Comparison of ENCODE assay signal across 8 mouse cellular contexts in genomic region chr2:11253945-11254344, GRCm38 (mm10).
DNase-seq lines count a peak whose midpoint lies in the region; ATAC-seq and TF ChIP-seq lines count a peak whose summit lies in the region.

No protein-coding gene starts in this region.

- H3K36me3 ChIP-seq in intestine, postnatal 0 days (ENCODE audit: control insufficient read depth, insufficient read depth): no peaks in the 10 kb centered on the region
- no peaks in the 10 kb centered on the region for H3K36me3 ChIP-seq in intestine, embryonic 15.5 days
- no peaks in the 10 kb centered on the region for H3K36me3 ChIP-seq in E14TG2a.4 (ENCODE audit: insufficient read depth, low read length)
- no peaks in the 10 kb centered on the region for H3K36me3 ChIP-seq in forebrain, embryonic 16.5 days (ENCODE audit: control insufficient read depth, insufficient read depth)

- no peak for ATAC-seq in intestine, postnatal 0 days
- no peak for ATAC-seq in intestine, embryonic 15.5 days
- ATAC-seq in granulocyte monocyte progenitor cell, adult 5-6 weeks (replicated peaks; ENCODE audit: poor library complexity, severe bottlenecking): peak; percentile 80
- ATAC-seq in forebrain, embryonic 16.5 days: no peak

- no peak overlapping the region for H3K27ac ChIP-seq in intestine, postnatal 0 days (ENCODE audit: low read depth, low read length)
- no peak overlapping the region for H3K27ac ChIP-seq in intestine, embryonic 15.5 days
- H3K27ac ChIP-seq in forebrain, embryonic 16.5 days (ENCODE audit: low read length): no peak overlapping the region

- no peak overlapping the region for H3K4me3 ChIP-seq in intestine, postnatal 0 days (ENCODE audit: low read depth, low read length)
- no peak overlapping the region for H3K4me3 ChIP-seq in intestine, embryonic 15.5 days (replicated peaks)
- no peak overlapping the region for H3K4me3 ChIP-seq in E14TG2a.4 (replicated peaks; ENCODE audit: low read length)
- no peak overlapping the region for H3K4me3 ChIP-seq in forebrain, embryonic 16.5 days (replicated peaks; ENCODE audit: low read length)

- no peaks in the 10 kb centered on the region for H3K4me1 ChIP-seq in intestine, postnatal 0 days (replicated peaks; ENCODE audit: control insufficient read depth, insufficient read depth, low read length)
- H3K4me1 ChIP-seq in intestine, embryonic 15.5 days (replicated peaks): no peaks in the 10 kb centered on the region
- no peaks in the 10 kb centered on the region for H3K4me1 ChIP-seq in E14TG2a.4 (replicated peaks; ENCODE audit: low read depth, low read length)
- H3K4me1 ChIP-seq in forebrain, embryonic 16.5 days (replicated peaks; ENCODE audit: control insufficient read depth, insufficient read depth, low read length): no peaks in the 10 kb centered on the region

- no peak overlapping the region for H3K4me2 ChIP-seq in intestine, postnatal 0 days (replicated peaks; ENCODE audit: low read depth)
- no peak overlapping the region for H3K4me2 ChIP-seq in intestine, embryonic 15.5 days (replicated peaks)
- no peak overlapping the region for H3K4me2 ChIP-seq in forebrain, embryonic 16.5 days (ENCODE audit: low read length)

- DNase-seq in adrenal gland, postnatal 25 days: peak; percentile 22
- DNase-seq in left cerebral cortex, postnatal 4 days: peak; percentile 20
- peak; percentile 25 for DNase-seq in skeletal muscle tissue, adult 2 months (ENCODE audit: low read depth, low spot score)

- intact Hi-C loops in left cerebral cortex, postnatal 4 days (cut with DNase I): no loop called here

- no peaks in the 10 kb centered on the region for H3K27me3 ChIP-seq in intestine, postnatal 0 days (replicated peaks; ENCODE audit: control insufficient read depth, insufficient read depth, low read length)
- no peaks in the 10 kb centered on the region for H3K27me3 ChIP-seq in intestine, embryonic 15.5 days (replicated peaks)
- H3K27me3 ChIP-seq in E14TG2a.4 (ENCODE audit: insufficient read depth, low read length): no peaks in the 10 kb centered on the region; the same call in 1 of the 2 replicates
- no peaks in the 10 kb centered on the region; the same call in 1 of the 2 replicates for H3K27me3 ChIP-seq in forebrain, embryonic 16.5 days (replicated peaks; ENCODE audit: control insufficient read depth, insufficient read depth, low read length)

- 63% methylated on average over 8 of the region's 8 CpGs for WGBS in intestine, postnatal 0 days
- 64% methylated on average over 8 of the region's 8 CpGs for WGBS in intestine, embryonic 15.5 days
- 68% methylated on average over 8 of the region's 8 CpGs for WGBS in forebrain, embryonic 16.5 days

- TF ChIP-seq CTCF in intestine, postnatal 0 days (IDR thresholded peaks at IDR 0.05; ENCODE audit: low read depth): peak; percentile 69
- TF ChIP-seq CTCF in E14TG2a.4 (conservative IDR thresholded peaks at IDR 0.05; ENCODE audit: low read length): peak; percentile 89

- H3K9ac ChIP-seq in intestine, postnatal 0 days (ENCODE audit: low read depth, low read length): no peak overlapping the region
- no peak overlapping the region for H3K9ac ChIP-seq in intestine, embryonic 15.5 days
- H3K9ac ChIP-seq in forebrain, embryonic 16.5 days (replicated peaks; ENCODE audit: low read depth, low read length): no peak overlapping the region

- no peaks in the 10 kb centered on the region for H3K9me3 ChIP-seq in intestine, postnatal 0 days (ENCODE audit: control insufficient read depth)
- no peaks in the 10 kb centered on the region for H3K9me3 ChIP-seq in intestine, embryonic 15.5 days
- H3K9me3 ChIP-seq in E14TG2a.4 (ENCODE audit: low read length): no peaks in the 10 kb centered on the region
- H3K9me3 ChIP-seq in forebrain, embryonic 16.5 days (ENCODE audit: control insufficient read depth, low read length): no peaks in the 10 kb centered on the region
